Mouse (Mus musculus): Measurements from ENCODE around the gene Dusp12. TPM values are rescaled to one million over a fixed set of nuclear protein-coding genes. Genes with fewer than 3 reads are reported as not detected.

Gene Dusp12
- polyA plus RNA-seq, 1 experiment from 2014 or later: 38.0 TPM

DNA sequence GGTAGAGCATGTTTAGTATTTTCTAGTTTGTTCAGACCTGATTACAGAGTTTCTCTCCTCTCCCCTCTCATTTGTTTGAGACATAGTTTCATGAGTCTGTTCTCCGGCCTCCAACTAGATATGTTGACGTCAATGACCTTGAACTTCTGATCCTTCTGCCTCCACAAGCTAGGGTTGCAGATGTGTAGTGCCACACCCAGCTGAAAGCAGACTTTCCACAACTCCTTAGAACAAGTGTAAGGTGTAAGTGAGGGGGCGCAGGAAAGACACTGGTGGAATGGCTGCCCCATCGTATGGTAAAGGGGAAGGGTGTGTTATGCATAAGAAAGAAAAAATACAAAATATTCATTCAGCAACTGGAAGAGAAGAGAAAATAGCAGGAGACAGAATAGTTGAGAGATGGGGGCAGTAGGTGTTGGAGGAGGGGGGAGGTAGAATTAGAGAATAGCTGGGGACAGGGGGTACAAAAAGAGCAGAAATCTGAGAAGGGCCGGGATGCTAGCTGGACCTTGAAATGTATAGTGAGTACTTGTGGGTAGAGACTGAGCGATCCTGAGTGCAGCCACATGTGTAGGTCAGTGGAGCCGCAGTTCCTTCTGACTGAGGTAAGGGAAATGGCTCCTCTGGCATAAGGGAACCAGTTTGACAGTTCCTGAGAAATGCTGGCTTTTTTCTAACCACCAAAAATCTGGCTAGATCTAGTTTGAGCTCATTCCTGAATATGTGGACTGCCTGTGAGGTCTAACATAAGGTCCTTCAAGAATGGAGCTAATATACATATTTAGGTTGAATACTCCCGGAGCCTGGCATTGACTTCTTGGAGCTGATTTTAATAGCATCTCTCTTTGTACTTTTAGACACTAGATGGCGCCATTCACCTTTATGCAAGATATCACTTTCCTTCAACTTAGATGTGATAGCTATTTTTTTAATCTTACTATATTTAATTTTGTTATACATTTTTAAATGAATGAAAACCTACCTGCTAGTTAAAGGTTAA, 9.6 kb upstream of the Dusp12 start:
- 65% methylated on average over 9 of the region's 9 CpGs for WGBS
- Histone ChIP-seq H3K9ac (replicated peaks) (no peak overlapping the region), H3K36me3 (no peaks in the 10 kb centered on the region), H3K9me3 (no peaks in the 10 kb centered on the region), H3K4me3 (replicated peaks) (no peak overlapping the region), H3K4me2 (replicated peaks) (no peak overlapping the region), H3K4me1 (replicated peaks) (no peaks in the 10 kb centered on the region), H3K27me3 (peaks cover 4% of the 10 kb centered on the region; the same call in 1 of the 2 replicates), H3K27ac (no peak overlapping the region)
- ATAC-seq: no peak

DNA sequence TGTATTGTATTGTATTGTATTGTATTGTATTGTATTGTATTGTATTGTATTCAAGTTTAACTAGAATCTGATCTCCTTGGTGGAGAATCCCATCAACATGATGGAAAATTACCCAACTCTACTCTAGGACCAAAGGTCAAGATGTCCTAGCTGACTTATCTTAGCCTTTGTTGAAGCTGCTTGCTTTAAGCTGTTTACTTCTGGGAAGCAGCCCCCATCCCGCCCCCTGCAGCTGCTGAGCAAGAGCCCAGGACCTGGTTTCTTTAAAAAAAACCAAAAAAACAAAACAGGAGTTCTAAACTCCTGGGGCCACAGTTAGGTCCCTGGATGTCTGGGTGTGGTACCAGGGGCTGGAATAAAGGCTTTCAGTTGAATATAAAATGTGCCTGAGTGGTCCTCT, 6.9 kb upstream of the Dusp12 start:
- Histone ChIP-seq H3K4me3 (replicated peaks) (no peak overlapping the region), H3K36me3 (no peaks in the 10 kb centered on the region), H3K27me3 (no peaks in the 10 kb centered on the region), H3K9ac (replicated peaks) (no peak overlapping the region), H3K4me1 (replicated peaks) (no peaks in the 10 kb centered on the region), H3K4me2 (replicated peaks) (no peak overlapping the region), H3K9me3 (no peaks in the 10 kb centered on the region), H3K27ac (no peak overlapping the region)
- 43% methylated on average over 1 of the region's 1 CpGs for WGBS
- no peak for ATAC-seq

DNA sequence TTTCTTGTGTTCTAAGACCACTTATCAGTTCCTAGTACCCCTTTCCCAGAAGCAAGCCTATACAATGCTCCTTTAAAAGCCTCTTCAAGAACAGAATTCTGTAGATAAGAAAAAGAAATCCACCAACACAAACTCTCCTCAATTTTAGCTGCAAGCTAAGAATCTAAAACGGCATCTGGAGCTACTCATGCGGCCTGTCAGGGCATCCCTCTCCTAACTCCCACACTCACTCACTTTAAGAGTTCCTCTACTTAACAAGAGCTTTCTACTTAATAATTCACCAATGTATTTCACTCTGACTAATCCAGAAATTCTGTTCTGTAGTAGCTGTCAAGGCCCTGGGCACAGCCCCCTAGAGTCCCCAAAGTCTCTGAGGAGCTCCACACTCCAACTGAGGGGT, 6.3 kb upstream of the Dusp12 start:
- no peaks in the 10 kb centered on the region for H3K9me3 ChIP-seq
- H3K36me3 ChIP-seq: no peaks in the 10 kb centered on the region
- WGBS: 88% methylated on average over 2 of the region's 2 CpGs
- ATAC-seq: no peak
- H3K27me3 ChIP-seq: no peaks in the 10 kb centered on the region
- H3K27ac ChIP-seq: no peak overlapping the region
- H3K4me3 ChIP-seq (replicated peaks): no peak overlapping the region
- H3K9ac ChIP-seq (replicated peaks): no peak overlapping the region
- no peaks in the 10 kb centered on the region for H3K4me1 ChIP-seq (replicated peaks)
- H3K4me2 ChIP-seq (replicated peaks): no peak overlapping the region

DNA sequence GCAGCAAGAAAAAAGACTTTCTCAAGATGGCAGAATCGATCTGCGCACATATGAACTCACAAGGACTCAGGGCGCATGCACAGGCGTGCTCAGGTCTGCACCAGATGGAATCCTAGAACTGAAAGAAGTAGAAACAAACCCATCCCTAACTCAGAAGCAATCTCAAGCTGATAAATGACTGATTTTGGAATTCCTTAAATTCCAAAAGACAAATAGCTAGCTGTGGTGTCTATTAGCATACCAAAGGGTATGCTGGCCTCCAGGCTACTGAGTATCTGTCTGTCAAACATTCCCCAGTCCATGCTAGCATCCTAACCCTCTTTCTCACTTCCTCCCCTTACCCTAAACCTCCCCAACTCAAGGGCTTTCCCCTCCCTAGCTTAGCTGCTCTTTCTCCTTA, 4.0 kb upstream of the Dusp12 start:
- Histone ChIP-seq H3K4me3 (replicated peaks) (no peak overlapping the region), H3K36me3 (no peaks in the 10 kb centered on the region), H3K4me1 (replicated peaks) (peaks cover 8% of the 10 kb centered on the region), H3K9me3 (no peaks in the 10 kb centered on the region), H3K27me3 (no peaks in the 10 kb centered on the region), H3K4me2 (replicated peaks) (no peak overlapping the region), H3K27ac (no peak overlapping the region), H3K9ac (replicated peaks) (no peak overlapping the region)
- 83% methylated on average over 4 of the region's 4 CpGs for WGBS
- no peak for ATAC-seq

DNA sequence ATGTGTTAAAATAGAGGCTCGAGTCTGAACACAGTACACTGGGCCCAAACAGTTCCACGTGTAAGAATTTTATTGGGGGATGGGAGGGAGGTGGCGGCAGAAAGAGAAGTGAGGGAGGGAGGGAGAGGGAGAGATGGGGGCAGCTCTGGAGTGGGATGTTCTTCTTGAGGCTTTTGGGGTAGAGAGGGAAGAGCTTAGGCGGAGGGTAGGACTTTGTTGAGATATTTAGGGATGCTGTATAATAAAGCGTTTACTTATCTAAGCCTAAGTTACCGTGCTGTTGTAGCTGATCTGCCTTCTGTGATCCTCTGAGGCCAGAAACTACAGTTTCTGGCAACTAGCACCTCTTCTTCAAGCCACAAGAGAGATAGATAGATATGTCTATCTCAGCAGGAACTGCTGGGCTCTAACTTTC, 711 bp upstream of the Dusp12 start:
- no peaks in the 10 kb centered on the region for H3K27me3 ChIP-seq
- peaks cover 9% of the 10 kb centered on the region for H3K36me3 ChIP-seq
- no peaks in the 10 kb centered on the region for H3K9me3 ChIP-seq
- ATAC-seq: no peak
- H3K4me1 ChIP-seq (replicated peaks): peaks cover 21% of the 10 kb centered on the region
- H3K4me2 ChIP-seq (replicated peaks): no peak overlapping the region
- no peak overlapping the region for H3K9ac ChIP-seq (replicated peaks)
- 61% methylated on average over 6 of the region's 6 CpGs for WGBS
- H3K27ac ChIP-seq: no peak overlapping the region
- no peak overlapping the region for H3K4me3 ChIP-seq (replicated peaks)

DNA sequence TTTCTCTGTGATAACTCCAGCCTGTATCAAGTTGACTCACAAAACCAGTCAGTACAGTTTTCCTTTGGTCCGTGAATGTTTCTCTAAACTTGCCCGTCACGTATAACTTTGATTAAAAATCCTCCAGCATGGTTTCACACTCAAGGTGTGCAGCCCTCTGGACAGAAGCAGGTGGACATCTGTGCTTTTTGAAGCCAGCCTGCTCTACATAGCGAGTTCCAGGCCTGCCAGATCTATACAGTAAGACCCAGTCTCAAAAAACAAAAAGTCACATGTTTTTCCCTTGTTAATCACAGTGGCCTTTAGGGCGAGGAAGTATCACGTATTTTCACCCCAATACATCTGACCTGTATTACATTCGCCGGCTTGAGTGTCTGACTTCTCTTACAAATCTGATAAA, 950 bp downstream of the Dusp12 start:
- H3K4me2 ChIP-seq (replicated peaks): peak overlapping the region; percentile 81
- H3K27ac ChIP-seq: no peak overlapping the region
- H3K9ac ChIP-seq (replicated peaks): peak overlapping the region; percentile 94
- 35% methylated on average over 8 of the region's 8 CpGs for WGBS
- H3K9me3 ChIP-seq: no peaks in the 10 kb centered on the region
- H3K27me3 ChIP-seq: no peaks in the 10 kb centered on the region
- H3K4me3 ChIP-seq (replicated peaks): peak overlapping the region; percentile 94
- H3K4me1 ChIP-seq (replicated peaks): peaks cover 21% of the 10 kb centered on the region
- H3K36me3 ChIP-seq: peaks cover 23% of the 10 kb centered on the region
- 0 out of 2 replicates have a peak, but pooled peaks have one; percentile 15 for ATAC-seq

DNA sequence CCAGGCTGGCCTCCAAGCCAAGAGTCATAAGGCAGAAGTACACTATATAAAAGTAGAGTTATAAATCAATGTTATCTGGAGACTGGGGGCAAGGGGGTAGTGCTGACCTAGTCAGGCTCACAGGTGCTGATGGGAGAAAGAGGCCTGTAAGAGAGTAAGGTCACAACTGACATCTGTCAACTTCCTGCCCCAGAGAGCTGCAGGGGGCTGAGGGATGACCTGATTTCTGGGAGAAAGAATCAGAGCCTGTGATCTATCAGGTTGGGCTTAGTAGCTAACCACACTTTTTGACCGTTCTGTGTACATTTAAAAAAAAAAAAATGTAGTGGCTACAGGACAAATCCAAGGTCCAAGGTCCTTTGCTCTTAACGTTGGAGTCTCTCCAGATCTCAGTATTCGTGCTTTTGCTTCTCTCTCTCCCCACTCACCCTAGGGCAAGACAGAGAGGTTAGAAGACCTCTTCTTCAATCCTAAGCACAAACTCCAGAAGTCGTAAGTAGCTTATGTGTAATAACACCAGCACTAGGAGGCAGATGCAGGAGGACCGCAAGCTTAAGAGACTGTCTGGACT, 2.3 kb downstream of the Dusp12 start:
- H3K36me3 ChIP-seq: peaks cover 33% of the 10 kb centered on the region
- 90% methylated on average over 5 of the region's 5 CpGs for WGBS

DNA sequence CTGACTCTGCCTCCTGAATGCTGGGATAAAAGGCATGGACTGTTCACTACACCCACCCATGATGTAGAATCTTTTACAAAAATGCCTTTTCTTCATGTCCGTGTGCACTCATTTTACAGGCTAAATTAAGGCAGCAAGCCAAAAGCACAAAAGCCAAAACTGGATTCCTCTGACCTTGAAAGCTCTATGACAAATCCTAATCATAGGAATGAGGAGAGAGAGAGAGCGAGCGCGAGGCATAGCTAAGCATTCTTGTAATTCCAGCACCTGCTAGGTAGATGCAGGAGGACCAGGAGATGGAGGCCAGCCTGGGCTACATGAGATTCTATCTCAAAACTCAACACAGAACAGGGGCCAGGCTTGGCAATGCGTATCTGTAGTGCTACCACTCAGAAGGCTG, 8.4 kb downstream of the Dusp12 start:
- WGBS: 96% methylated on average over 5 of the region's 5 CpGs
- ATAC-seq: no peak
- Histone ChIP-seq H3K27ac (no peak overlapping the region), H3K4me1 (replicated peaks) (no peaks in the 10 kb centered on the region), H3K27me3 (no peaks in the 10 kb centered on the region), H3K36me3 (peaks cover 65% of the 10 kb centered on the region), H3K9ac (replicated peaks) (no peak overlapping the region), H3K9me3 (no peaks in the 10 kb centered on the region), H3K4me3 (replicated peaks) (no peak overlapping the region), H3K4me2 (replicated peaks) (no peak overlapping the region)

More for the DNA sequence above, 2.3 kb downstream of the Dusp12 start:
- H3K4me3 ChIP-seq (replicated peaks): no peak overlapping the region
- H3K27ac ChIP-seq: no peak overlapping the region
- peaks cover 21% of the 10 kb centered on the region for H3K4me1 ChIP-seq (replicated peaks)
- no peaks in the 10 kb centered on the region for H3K9me3 ChIP-seq
- no peak overlapping the region for H3K9ac ChIP-seq (replicated peaks)
- ATAC-seq: no peak
- H3K27me3 ChIP-seq: no peaks in the 10 kb centered on the region
- no peak overlapping the region for H3K4me2 ChIP-seq (replicated peaks)

DNA sequence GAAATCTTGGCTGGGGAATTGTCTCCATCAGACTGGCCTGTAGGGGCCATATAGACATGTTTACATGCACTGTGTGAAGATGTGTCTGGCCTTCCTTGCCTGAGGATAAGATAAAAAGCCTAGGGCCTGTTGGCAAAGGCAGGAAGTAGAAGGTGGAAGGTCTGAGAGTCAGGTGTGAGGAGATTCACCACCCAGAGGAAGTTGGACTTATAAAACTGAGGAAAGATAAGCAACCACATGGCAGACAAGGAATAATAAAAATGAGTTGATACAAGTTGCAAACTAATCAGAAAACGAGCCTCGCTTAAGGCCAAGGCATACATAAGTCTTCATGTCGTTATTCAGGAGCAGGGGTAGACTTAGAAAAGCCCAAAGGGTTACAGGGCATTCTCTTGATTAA, 9.7 kb downstream of the Dusp12 start:
- Histone ChIP-seq H3K4me2 (replicated peaks) (no peak overlapping the region), H3K27ac (no peak overlapping the region), H3K36me3 (peaks cover 59% of the 10 kb centered on the region), H3K27me3 (no peaks in the 10 kb centered on the region), H3K9me3 (no peaks in the 10 kb centered on the region), H3K9ac (replicated peaks) (no peak overlapping the region), H3K4me3 (replicated peaks) (no peak overlapping the region), H3K4me1 (replicated peaks) (no peaks in the 10 kb centered on the region)
- no peak for ATAC-seq
- 96% methylated on average over 3 of the region's 3 CpGs for WGBS

DNA sequence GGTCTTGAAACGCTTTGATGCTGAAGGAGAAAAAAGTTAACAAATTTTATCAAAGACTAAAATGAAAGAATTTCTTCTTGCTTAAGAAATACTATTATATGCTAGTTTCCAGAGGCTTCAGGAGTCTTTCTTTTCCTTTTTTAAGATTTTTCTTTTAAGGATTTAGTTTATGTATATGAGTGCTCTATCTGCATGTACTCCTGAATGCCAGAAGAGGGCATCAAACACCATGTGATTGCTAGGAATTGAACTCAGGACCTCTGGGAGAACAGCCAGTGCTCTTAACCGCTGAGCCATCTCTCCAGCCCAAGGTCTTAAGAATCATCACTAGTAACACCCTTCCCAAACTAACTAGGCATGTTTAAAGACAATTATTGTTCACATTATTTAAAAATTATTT, 13.4 kb downstream of the Dusp12 start:
- no peak overlapping the region for H3K27ac ChIP-seq
- peaks cover under 1% of the 10 kb centered on the region for H3K4me1 ChIP-seq (replicated peaks)
- H3K9ac ChIP-seq (replicated peaks): no peak overlapping the region
- no peaks in the 10 kb centered on the region for H3K27me3 ChIP-seq
- H3K4me3 ChIP-seq (replicated peaks): no peak overlapping the region
- no peak for ATAC-seq
- H3K4me2 ChIP-seq (replicated peaks): no peak overlapping the region
- H3K9me3 ChIP-seq: no peaks in the 10 kb centered on the region
- peaks cover 33% of the 10 kb centered on the region for H3K36me3 ChIP-seq
- whole genome bisulfite sequencing: 96% methylated on average over 2 of the region's 2 CpGs

DNA sequence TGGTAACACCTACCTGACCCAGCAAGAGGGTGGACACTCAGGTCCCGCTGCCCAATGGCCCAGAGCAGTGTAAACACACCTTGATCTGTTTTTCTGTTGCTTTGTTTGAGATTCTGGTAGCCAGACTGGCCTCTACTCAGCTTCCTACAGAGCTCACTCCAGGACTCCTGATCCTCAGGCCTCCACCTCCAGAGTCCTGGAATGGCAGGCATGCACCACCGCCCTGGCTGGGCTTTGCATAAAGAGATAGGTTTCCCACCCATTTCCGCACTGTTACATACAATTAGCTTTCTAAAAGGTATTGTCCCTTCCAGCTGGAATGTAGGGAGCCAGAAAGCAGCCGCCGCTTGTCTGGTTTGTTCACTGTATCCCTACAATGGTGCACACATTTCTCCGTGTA, 13.9 kb downstream of the Dusp12 start:
- WGBS: 89% methylated on average over 6 of the region's 6 CpGs
- no peak overlapping the region for H3K4me2 ChIP-seq (replicated peaks)
- no peak for ATAC-seq
- H3K4me3 ChIP-seq (replicated peaks): no peak overlapping the region
- peaks cover 7% of the 10 kb centered on the region for H3K4me1 ChIP-seq (replicated peaks)
- H3K27me3 ChIP-seq: no peaks in the 10 kb centered on the region
- no peak overlapping the region for H3K27ac ChIP-seq
- no peaks in the 10 kb centered on the region for H3K9me3 ChIP-seq
- H3K36me3 ChIP-seq: peaks cover 32% of the 10 kb centered on the region
- no peak overlapping the region for H3K9ac ChIP-seq (replicated peaks)

DNA sequence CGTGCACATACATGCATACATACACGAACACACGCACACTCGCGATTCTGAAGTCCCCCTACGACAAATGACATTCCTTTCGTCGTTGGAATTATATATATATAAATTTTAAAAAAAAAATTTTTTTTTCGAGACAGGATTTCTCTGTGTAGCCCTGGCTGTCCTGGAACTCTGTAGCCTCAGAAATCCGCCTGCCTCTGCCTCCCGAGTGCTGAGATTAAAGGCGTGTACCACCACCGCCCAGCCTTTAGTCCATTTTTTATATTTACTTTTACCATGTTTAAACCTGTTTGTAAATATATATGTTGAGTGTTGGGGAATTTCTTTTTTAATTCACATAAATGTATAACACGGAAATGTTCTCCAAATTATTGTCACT, 16.4 kb downstream of the Dusp12 start:
- peak overlapping the region; percentile 63 for H3K4me3 ChIP-seq (replicated peaks)
- peaks cover 15% of the 10 kb centered on the region for H3K36me3 ChIP-seq
- peak overlapping the region; percentile 64 for H3K9ac ChIP-seq (replicated peaks)
- H3K27ac ChIP-seq: no peak overlapping the region; the same call in 1 of the 2 replicates
- H3K27me3 ChIP-seq: no peaks in the 10 kb centered on the region
- 19% methylated on average over 14 of the region's 14 CpGs for WGBS
- H3K9me3 ChIP-seq: no peaks in the 10 kb centered on the region
- H3K4me2 ChIP-seq (replicated peaks): peak overlapping the region; percentile 79
- ATAC-seq: peak; percentile 46
- H3K4me1 ChIP-seq (replicated peaks): peaks cover 13% of the 10 kb centered on the region

Measured in midbrain, embryonic 13.5 days (tissue).